Mouse (Mus musculus): ENCODE measurements around the gene Pitx3. TPM values are rescaled to one million over a fixed set of nuclear protein-coding genes. Genes with fewer than 3 reads are reported as not detected.

Gene Pitx3
- polyA plus RNA-seq, 1 experiment = not detected

DNA sequence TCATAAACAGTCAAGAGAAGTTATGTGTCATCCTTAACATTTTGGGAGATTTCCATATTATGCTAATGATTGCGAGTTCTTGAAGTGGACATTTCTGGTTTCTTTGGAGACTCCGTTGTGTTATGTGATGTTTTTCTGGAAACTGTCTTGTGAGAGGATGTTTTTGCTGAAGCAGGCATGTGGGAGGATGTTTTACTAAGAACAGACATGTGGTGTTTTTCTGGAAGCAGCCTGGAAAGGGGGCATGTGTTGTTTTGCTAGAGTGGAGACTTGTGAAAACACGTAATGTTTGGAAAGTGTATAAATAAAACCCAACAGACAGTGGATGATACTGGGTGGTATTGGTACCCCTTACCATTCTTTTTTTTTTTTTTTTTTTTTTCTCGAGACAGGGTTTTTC lies 52.8 kb downstream of the Pitx3 start:
- Histone ChIP-seq H3K9me3 (ENCODE audit: control insufficient read depth, low read length) (peaks cover 2% of the 10 kb centered on the region; the same call in 1 of the 2 replicates), H3K27me3 (ENCODE audit: control insufficient read depth) (no peaks in the 10 kb centered on the region), H3K36me3 (ENCODE audit: control insufficient read depth) (no peaks in the 10 kb centered on the region), H3K4me3 (replicated peaks) (no peak overlapping the region), H3K4me1 (ENCODE audit: control insufficient read depth) (no peaks in the 10 kb centered on the region; the same call in 1 of the 2 replicates)
- no peak for TF ChIP-seq TAL1 (IDR thresholded peaks at IDR 0.05; ENCODE audit: low read length)
- TF ChIP-seq GATA1 (IDR thresholded peaks at IDR 0.05; ENCODE audit: low read length) = no peak

DNA sequence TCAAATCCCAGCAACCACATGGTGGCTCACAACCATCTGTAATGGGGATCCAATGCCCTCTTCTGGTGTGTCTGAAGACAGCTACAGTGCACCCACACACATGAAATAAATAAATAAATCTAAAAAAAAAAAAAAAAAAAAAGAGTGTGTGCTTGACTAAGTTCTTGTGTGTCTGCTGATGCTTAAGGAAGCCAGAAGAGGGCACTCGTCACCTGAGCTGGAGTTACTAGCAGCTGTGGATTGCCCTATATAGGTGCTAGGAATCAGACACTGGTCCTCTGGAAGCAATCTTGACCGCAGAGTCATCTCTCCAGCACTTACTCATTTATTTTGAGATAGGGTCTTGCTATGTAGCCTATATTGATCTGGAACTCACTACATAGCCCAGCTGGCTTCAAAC lies 54.0 kb downstream of the Pitx3 start:
- TF ChIP-seq TAL1 (IDR thresholded peaks at IDR 0.05; ENCODE audit: low read length) (no peak), GATA1 (IDR thresholded peaks at IDR 0.05; ENCODE audit: low read length) (no peak)
- Histone ChIP-seq H3K4me1 (ENCODE audit: control insufficient read depth) (no peaks in the 10 kb centered on the region; the same call in 1 of the 2 replicates), H3K9me3 (ENCODE audit: control insufficient read depth, low read length) (peaks cover 2% of the 10 kb centered on the region; the same call in 1 of the 2 replicates), H3K36me3 (ENCODE audit: control insufficient read depth) (no peaks in the 10 kb centered on the region), H3K27me3 (ENCODE audit: control insufficient read depth) (no peaks in the 10 kb centered on the region), H3K4me3 (replicated peaks) (no peak overlapping the region)

DNA sequence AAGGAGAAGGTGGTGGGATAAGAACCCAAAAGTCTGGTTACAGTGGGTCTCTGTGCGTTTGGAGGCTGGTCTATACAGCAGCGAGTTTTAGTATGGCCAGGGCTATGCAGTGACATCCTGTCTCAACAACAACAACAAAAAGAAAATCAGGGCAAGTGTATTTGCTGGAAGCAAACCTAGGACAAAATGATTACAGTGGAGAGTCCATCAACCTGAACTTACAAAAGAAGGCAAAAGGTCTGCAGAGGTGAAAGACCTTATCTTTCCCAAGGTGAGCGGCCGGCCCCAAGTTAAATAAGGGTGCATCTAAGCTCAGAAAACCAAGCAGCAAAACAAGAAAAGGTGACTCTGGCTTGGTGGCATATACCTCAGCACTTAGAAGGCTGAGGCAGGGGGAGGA lies 56.5 kb downstream of the Pitx3 start:
- Histone ChIP-seq H3K36me3 (ENCODE audit: control insufficient read depth) (no peaks in the 10 kb centered on the region), H3K27me3 (ENCODE audit: control insufficient read depth) (no peaks in the 10 kb centered on the region), H3K4me1 (ENCODE audit: control insufficient read depth) (peaks cover 4% of the 10 kb centered on the region), H3K9me3 (ENCODE audit: control insufficient read depth, low read length) (peaks cover 2% of the 10 kb centered on the region; the same call in 1 of the 2 replicates), H3K4me3 (replicated peaks) (no peak overlapping the region)
- no peak for TF ChIP-seq TAL1 (IDR thresholded peaks at IDR 0.05; ENCODE audit: low read length)
- TF ChIP-seq GATA1 (IDR thresholded peaks at IDR 0.05; ENCODE audit: low read length) = no peak

DNA sequence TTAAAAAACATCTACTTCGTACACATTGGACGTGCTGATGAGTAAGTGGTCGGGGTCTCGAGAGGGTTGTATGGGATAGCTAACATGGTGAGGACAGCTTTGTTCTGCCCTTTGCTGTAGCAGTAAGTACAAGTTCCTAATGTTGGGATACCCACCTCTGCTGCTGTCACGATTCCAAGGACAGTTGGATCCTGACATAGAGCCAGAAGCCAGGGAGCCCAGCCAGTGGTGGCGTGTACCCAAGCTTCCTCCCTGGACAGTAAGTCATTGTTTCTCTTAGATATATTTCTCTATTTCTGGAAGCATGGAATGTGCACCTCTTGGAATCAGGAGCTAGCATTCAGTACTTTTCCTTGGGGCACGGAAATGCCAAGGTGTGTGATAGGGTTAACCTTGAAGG lies 60.3 kb downstream of the Pitx3 start:
- Histone ChIP-seq H3K9me3 (ENCODE audit: control insufficient read depth, low read length) (no peaks in the 10 kb centered on the region), H3K36me3 (ENCODE audit: control insufficient read depth) (peaks cover 31% of the 10 kb centered on the region), H3K27me3 (ENCODE audit: control insufficient read depth) (no peaks in the 10 kb centered on the region), H3K4me3 (replicated peaks) (no peak overlapping the region), H3K4me1 (ENCODE audit: control insufficient read depth) (peaks cover 4% of the 10 kb centered on the region)
- TF ChIP-seq TAL1 (IDR thresholded peaks at IDR 0.05; ENCODE audit: low read length) = no peak
- no peak for TF ChIP-seq GATA1 (IDR thresholded peaks at IDR 0.05; ENCODE audit: low read length)

DNA sequence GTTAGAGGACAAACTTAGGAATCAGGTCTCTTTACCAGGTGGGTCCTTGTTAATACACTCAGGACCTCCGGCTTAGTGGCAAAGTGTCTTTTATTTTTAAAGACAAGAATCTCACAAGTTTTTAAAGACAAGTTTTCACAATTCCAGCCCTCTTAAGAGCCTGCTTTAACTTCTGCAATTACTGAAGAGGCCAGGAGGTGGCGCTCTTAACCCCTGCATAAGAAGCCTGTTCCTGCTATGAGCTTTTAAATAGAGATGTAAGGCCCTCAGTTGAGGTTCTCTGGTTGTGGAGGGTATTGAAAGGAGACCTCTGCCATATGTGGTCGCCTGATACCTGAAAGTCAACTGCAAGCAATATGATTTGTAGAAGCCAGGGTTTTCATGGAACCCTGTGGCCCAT lies 61.8 kb downstream of the Pitx3 start:
- TF ChIP-seq GATA1 (IDR thresholded peaks at IDR 0.05; ENCODE audit: low read length) (no peak), TAL1 (IDR thresholded peaks at IDR 0.05; ENCODE audit: low read length) (no peak)
- no peaks in the 10 kb centered on the region for H3K9me3 ChIP-seq (ENCODE audit: control insufficient read depth, low read length)
- no peak overlapping the region for H3K4me3 ChIP-seq (replicated peaks)
- H3K27me3 ChIP-seq (ENCODE audit: control insufficient read depth) = no peaks in the 10 kb centered on the region
- H3K36me3 ChIP-seq (ENCODE audit: control insufficient read depth) = peaks cover 46% of the 10 kb centered on the region
- H3K4me1 ChIP-seq (ENCODE audit: control insufficient read depth) = peaks cover 4% of the 10 kb centered on the region

Other genes starting within 250 kb of the Pitx3 start
- gene Armh3, start 149.8 kb downstream of the Pitx3 start, polyA plus RNA-seq (2012) = 0.07 TPM in 1 of 2 replicates, not detected in the other
- 0.04 and 0.06 TPM in 2 replicates for gene Hps6, start 144.8 kb downstream of the Pitx3 start, polyA plus RNA-seq (2012)
- 1.9 and 3.3 TPM in 2 replicates for gene Pprc1, start 103.4 kb downstream of the Pitx3 start, polyA plus RNA-seq (2012)
- gene Ldb1, start 103.1 kb downstream of the Pitx3 start, polyA plus RNA-seq (2012) = 65.5 and 65.9 TPM in 2 replicates
- 3.1 and 3.4 TPM in 2 replicates for gene Nolc1, start 72.5 kb downstream of the Pitx3 start, polyA plus RNA-seq (2012)
- 0.02 TPM in 1 of 2 replicates, not detected in the other for gene Elovl3, start 16.4 kb downstream of the Pitx3 start, polyA plus RNA-seq (2012)
- gene Gbf1, start 4.2 kb upstream of the Pitx3 start, polyA plus RNA-seq (2012) = 23.8 and 31.8 TPM in 2 replicates
- gene Nfkb2, start 156.0 kb upstream of the Pitx3 start, polyA plus RNA-seq (2012) = 5.5 and 7.4 TPM in 2 replicates
- 7.6 and 8.3 TPM in 2 replicates for gene Psd, start 178.8 kb upstream of the Pitx3 start, polyA plus RNA-seq (2012)
- 10.4 and 12.7 TPM in 2 replicates for gene Fbxl15, start 179.9 kb upstream of the Pitx3 start, polyA plus RNA-seq (2012)
- 15.7 and 17.4 TPM in 2 replicates for gene Cuedc2, start 190.4 kb upstream of the Pitx3 start, polyA plus RNA-seq (2012)
- 0.20 and 0.73 TPM in 2 replicates for gene Mfsd13a, start 192.8 kb upstream of the Pitx3 start, polyA plus RNA-seq (2012)
- not detected in 2 replicates for gene 2310034G01Rik, start 202.0 kb upstream of the Pitx3 start, polyA plus RNA-seq (2012)
- gene Actr1a, start 247.4 kb upstream of the Pitx3 start, polyA plus RNA-seq (2012) = 4.0 and 5.4 TPM in 2 replicates
- gene Sufu, start 248.6 kb upstream of the Pitx3 start, polyA plus RNA-seq (2012) = 0.70 and 0.73 TPM in 2 replicates